Mouse (Mus musculus): Measurements from ENCODE around the gene Il6ra.

Il6ra gene

GRCm38 (mm10) chr3:89912543-89913391 is at the start of gene Il6ra:
Gene Il6ra (minus strand): TSS chr3:89913196.
- peak; percentile 91 to 94 for DNase-seq

- peak; percentile 58 to 67 for DNase-seq
These were observed 49.2 kb upstream of the Il6ra start for GRCm38 (mm10) chr3:89962059-89962750.

GRCm38 (mm10) chr3:89961436-89961835 is 48.4 kb upstream of the Il6ra start:
- no peak for DNase-seq

- DNase-seq, result peak; percentile 93 to 95
These were observed 47.5 kb upstream of the Il6ra start for GRCm38 (mm10) chr3:89960469-89960868.

- no peak for DNase-seq
These were observed 46.4 kb upstream of the Il6ra start for GRCm38 (mm10) chr3:89959435-89959834.

GRCm38 (mm10) chr3:89957880-89958279 is 44.9 kb upstream of the Il6ra start:
- DNase-seq, result no peak

GRCm38 (mm10) chr3:89956177-89956971 is 43.4 kb upstream of the Il6ra start:
- DNase-seq, result no peak

- DNase-seq, result peak; percentile 74 to 82
These were observed 40.4 kb upstream of the Il6ra start for GRCm38 (mm10) chr3:89953420-89953819.

- DNase-seq, result no peak
These were observed 35.7 kb upstream of the Il6ra start for GRCm38 (mm10) chr3:89948655-89949054.

- DNase-seq, result no peak
These were observed 35.0 kb upstream of the Il6ra start for GRCm38 (mm10) chr3:89948021-89948420.

GRCm38 (mm10) chr3:89945026-89945425 is 32.0 kb upstream of the Il6ra start:
- no peak for DNase-seq

GRCm38 (mm10) chr3:89942894-89943293 is 29.9 kb upstream of the Il6ra start:
- no peak for DNase-seq

GRCm38 (mm10) chr3:89936495-89936894 is 23.5 kb upstream of the Il6ra start:
- no peak for DNase-seq

GRCm38 (mm10) chr3:89932925-89933324 is 19.9 kb upstream of the Il6ra start:
- no peak for DNase-seq

GRCm38 (mm10) chr3:89928956-89929355 is 16.0 kb upstream of the Il6ra start:
- no peak for DNase-seq

- DNase-seq, result no peak
These were observed 13.4 kb upstream of the Il6ra start for GRCm38 (mm10) chr3:89926440-89926839.

- no peak for DNase-seq
These were observed 7.7 kb upstream of the Il6ra start for GRCm38 (mm10) chr3:89920711-89921110.

- DNase-seq, result no peak
These were observed 4.4 kb upstream of the Il6ra start for GRCm38 (mm10) chr3:89917408-89917807.

- no peak for DNase-seq
These were observed 3.6 kb upstream of the Il6ra start for GRCm38 (mm10) chr3:89916622-89917021.

GRCm38 (mm10) chr3:89914700-89915099 is 1.7 kb upstream of the Il6ra start:
- no peak for DNase-seq

GRCm38 (mm10) chr3:89912108-89912542 is 871 bp downstream of the Il6ra start:
- no peak for DNase-seq

- peak; percentile 65 to 68 for DNase-seq
These were observed 1.8 kb downstream of the Il6ra start for GRCm38 (mm10) chr3:89911207-89911606.

All from lung, postnatal 4 days (tissue).